Mouse (Mus musculus): Measurements from ENCODE around the gene Ube2f. TPM values are rescaled to one million over a fixed set of nuclear protein-coding genes. Genes with fewer than 3 reads are reported as not detected.
A peak's percentile ranks its signal among the peaks of the same experiment; 100 is the strongest.

Gene Ube2f
- total RNA-seq, 1 experiment: 41.5 TPM

DNA sequence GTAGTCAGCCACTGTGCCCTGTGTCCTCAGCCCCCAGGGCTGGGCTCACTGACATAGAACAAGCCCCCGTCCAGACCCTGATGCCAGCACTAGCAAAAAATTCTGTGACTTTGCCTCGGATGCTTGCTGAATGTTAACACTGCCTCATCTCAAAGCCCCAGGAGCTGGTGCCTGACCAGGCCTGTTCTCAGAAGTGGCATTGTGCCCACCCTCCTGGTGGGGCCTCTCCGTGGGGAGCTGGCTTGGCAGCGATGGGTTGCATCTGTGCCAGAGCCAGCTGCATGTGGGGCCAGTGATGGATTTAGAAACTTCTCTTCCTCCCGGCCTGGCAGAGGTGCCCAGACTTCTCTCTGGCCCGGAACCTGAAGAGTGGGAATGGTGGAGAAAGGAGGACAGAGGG, 40.3 kb upstream of the Ube2f start:
- in situ Hi-C loops (cut with MboI; ENCODE audit: low sequenced_read_pairs in 2 of 2, unreplicated experiment in 2 of 2): no loop called here
- Histone ChIP-seq H3K4me3 (ENCODE audit: insufficient read depth in 1 of 2, low read depth in 1 of 2, low read length in 2 of 2, poor library complexity in 1 of 2, severe bottlenecking in 1 of 2) (no peak overlapping the region), H3K9me3 (ENCODE audit: control insufficient read depth, insufficient read depth, low read depth, low read length) (no peaks in the 10 kb centered on the region), H3K27ac (ENCODE audit: insufficient read depth, low read depth, low read length, poor library complexity, severe bottlenecking) (no peak overlapping the region), H3K9ac (ENCODE audit: insufficient read depth, low read depth, low read length, poor library complexity, severe bottlenecking) (no peak overlapping the region), H3K36me3 (ENCODE audit: control insufficient read depth, insufficient read depth, low read length, poor library complexity, severe bottlenecking) (no peaks in the 10 kb centered on the region), H3K4me1 (ENCODE audit: control insufficient read depth in 2 of 2, insufficient read depth in 2 of 2, low read length in 2 of 2, poor library complexity in 1 of 2) (no peaks in the 10 kb centered on the region)
- no peak for TF ChIP-seq HCFC1 (IDR thresholded peaks at IDR 0.05; ENCODE audit: borderline replicate concordance, insufficient read depth, low read length)
- no peak for TF ChIP-seq CHD2 (IDR thresholded peaks at IDR 0.05; ENCODE audit: low read depth, low read length)
- no peak for TF ChIP-seq MAFK (IDR thresholded peaks at IDR 0.05; ENCODE audit: insufficient read depth, low read depth, low read length)
- TF ChIP-seq ZC3H11A (IDR thresholded peaks at IDR 0.05; ENCODE audit: borderline replicate concordance, low read depth, low read length): no peak
- TF ChIP-seq ZNF384 (IDR thresholded peaks at IDR 0.05; ENCODE audit: low read depth, low read length): no peak
- no peak for DNase-seq (ENCODE audit: low read depth, low spot score)

DNA sequence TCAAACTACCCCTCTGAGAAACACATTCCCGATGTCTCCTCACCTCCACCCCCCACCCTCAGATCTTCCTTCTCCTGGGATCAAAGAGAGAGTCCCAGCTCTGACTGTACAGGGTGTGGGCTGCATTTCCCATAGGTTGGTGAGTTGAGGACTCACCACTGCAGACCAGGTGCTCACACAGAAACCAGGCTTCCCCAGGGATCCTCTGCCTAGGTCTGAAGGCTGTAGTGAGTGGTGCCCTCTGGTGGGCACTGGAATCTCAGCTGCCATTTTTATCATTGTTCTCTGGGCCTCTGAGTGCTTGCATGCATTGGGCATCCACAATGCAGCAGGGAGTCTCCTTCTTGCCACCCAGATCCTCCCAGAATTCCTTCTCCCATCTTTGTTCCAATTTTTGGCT, 39.0 kb upstream of the Ube2f start:
- H3K4me1 ChIP-seq (ENCODE audit: control insufficient read depth in 2 of 2, insufficient read depth in 2 of 2, low read length in 2 of 2, poor library complexity in 1 of 2): no peaks in the 10 kb centered on the region
- peak; percentile 29 for DNase-seq (ENCODE audit: low read depth, low spot score)
- TF ChIP-seq ZC3H11A (IDR thresholded peaks at IDR 0.05; ENCODE audit: borderline replicate concordance, low read depth, low read length) (no peak), CHD2 (IDR thresholded peaks at IDR 0.05; ENCODE audit: low read depth, low read length) (no peak), HCFC1 (IDR thresholded peaks at IDR 0.05; ENCODE audit: borderline replicate concordance, insufficient read depth, low read length) (no peak), MAFK (IDR thresholded peaks at IDR 0.05; ENCODE audit: insufficient read depth, low read depth, low read length) (no peak), ZNF384 (IDR thresholded peaks at IDR 0.05; ENCODE audit: low read depth, low read length) (no peak)
- H3K4me3 ChIP-seq (ENCODE audit: insufficient read depth in 1 of 2, low read depth in 1 of 2, low read length in 2 of 2, poor library complexity in 1 of 2, severe bottlenecking in 1 of 2): no peak overlapping the region
- no peak overlapping the region for H3K27ac ChIP-seq (ENCODE audit: insufficient read depth, low read depth, low read length, poor library complexity, severe bottlenecking)
- in situ Hi-C loops (cut with MboI; ENCODE audit: low sequenced_read_pairs in 2 of 2, unreplicated experiment in 2 of 2): no loop called here
- no peaks in the 10 kb centered on the region for H3K9me3 ChIP-seq (ENCODE audit: control insufficient read depth, insufficient read depth, low read depth, low read length)
- H3K9ac ChIP-seq (ENCODE audit: insufficient read depth, low read depth, low read length, poor library complexity, severe bottlenecking): no peak overlapping the region
- no peaks in the 10 kb centered on the region for H3K36me3 ChIP-seq (ENCODE audit: control insufficient read depth, insufficient read depth, low read length, poor library complexity, severe bottlenecking)

- Histone ChIP-seq H3K9ac (ENCODE audit: insufficient read depth, low read depth, low read length, poor library complexity, severe bottlenecking) (no peak overlapping the region), H3K9me3 (ENCODE audit: control insufficient read depth, insufficient read depth, low read depth, low read length) (no peaks in the 10 kb centered on the region), H3K36me3 (ENCODE audit: control insufficient read depth, insufficient read depth, low read length, poor library complexity, severe bottlenecking) (no peaks in the 10 kb centered on the region), H3K4me1 (ENCODE audit: control insufficient read depth in 2 of 2, insufficient read depth in 2 of 2, low read length in 2 of 2, poor library complexity in 1 of 2) (no peaks in the 10 kb centered on the region), H3K27ac (ENCODE audit: insufficient read depth, low read depth, low read length, poor library complexity, severe bottlenecking) (no peak overlapping the region), H3K4me3 (ENCODE audit: insufficient read depth in 1 of 2, low read depth in 1 of 2, low read length in 2 of 2, poor library complexity in 1 of 2, severe bottlenecking in 1 of 2) (no peak overlapping the region)
- no peak for TF ChIP-seq ZNF384 (IDR thresholded peaks at IDR 0.05; ENCODE audit: low read depth, low read length)
- no peak for TF ChIP-seq ZC3H11A (IDR thresholded peaks at IDR 0.05; ENCODE audit: borderline replicate concordance, low read depth, low read length)
- no peak for TF ChIP-seq CHD2 (IDR thresholded peaks at IDR 0.05; ENCODE audit: low read depth, low read length)
- no peak for TF ChIP-seq HCFC1 (IDR thresholded peaks at IDR 0.05; ENCODE audit: borderline replicate concordance, insufficient read depth, low read length)
- no peak for TF ChIP-seq MAFK (IDR thresholded peaks at IDR 0.05; ENCODE audit: insufficient read depth, low read depth, low read length)
- no peak for DNase-seq (ENCODE audit: low read depth, low spot score)
- in situ Hi-C loops (cut with MboI; ENCODE audit: low sequenced_read_pairs in 2 of 2, unreplicated experiment in 2 of 2): no loop called here
Observed at GRCm38 (mm10) chr1:91211591-91212008, 38.5 kb upstream of the Ube2f start.

DNA sequence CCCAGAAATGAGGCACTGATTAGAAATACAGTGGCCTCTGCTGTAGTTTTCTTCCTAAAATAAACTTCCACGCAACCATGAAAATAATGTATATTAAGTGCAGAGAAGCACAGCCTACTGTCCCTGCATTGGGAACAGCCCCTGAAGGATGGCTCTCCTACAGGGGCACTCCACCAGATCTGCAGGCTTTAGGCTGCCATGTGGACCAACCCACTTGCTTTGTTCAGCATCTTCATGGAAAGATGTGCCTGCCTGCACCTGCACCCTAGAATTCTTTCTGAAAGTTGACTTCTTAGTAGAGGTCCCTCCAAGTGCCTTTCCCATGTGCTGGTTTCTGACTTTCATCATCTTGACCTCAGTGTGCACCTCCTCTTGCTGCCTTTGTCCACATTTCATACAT, 34.8 kb upstream of the Ube2f start:
- Histone ChIP-seq H3K9me3 (ENCODE audit: control insufficient read depth, insufficient read depth, low read depth, low read length) (no peaks in the 10 kb centered on the region), H3K4me3 (ENCODE audit: insufficient read depth in 1 of 2, low read depth in 1 of 2, low read length in 2 of 2, poor library complexity in 1 of 2, severe bottlenecking in 1 of 2) (no peak overlapping the region), H3K36me3 (ENCODE audit: control insufficient read depth, insufficient read depth, low read length, poor library complexity, severe bottlenecking) (no peaks in the 10 kb centered on the region), H3K9ac (ENCODE audit: insufficient read depth, low read depth, low read length, poor library complexity, severe bottlenecking) (no peak overlapping the region), H3K4me1 (ENCODE audit: control insufficient read depth in 2 of 2, insufficient read depth in 2 of 2, low read length in 2 of 2, poor library complexity in 1 of 2) (no peaks in the 10 kb centered on the region), H3K27ac (ENCODE audit: insufficient read depth, low read depth, low read length, poor library complexity, severe bottlenecking) (no peak overlapping the region)
- DNase-seq (ENCODE audit: low read depth, low spot score): no peak
- TF ChIP-seq ZC3H11A (IDR thresholded peaks at IDR 0.05; ENCODE audit: borderline replicate concordance, low read depth, low read length) (no peak), HCFC1 (IDR thresholded peaks at IDR 0.05; ENCODE audit: borderline replicate concordance, insufficient read depth, low read length) (no peak), MAFK (IDR thresholded peaks at IDR 0.05; ENCODE audit: insufficient read depth, low read depth, low read length) (no peak), ZNF384 (IDR thresholded peaks at IDR 0.05; ENCODE audit: low read depth, low read length) (no peak), CHD2 (IDR thresholded peaks at IDR 0.05; ENCODE audit: low read depth, low read length) (no peak)
- in situ Hi-C loops (cut with MboI; ENCODE audit: low sequenced_read_pairs in 2 of 2, unreplicated experiment in 2 of 2): no loop called here

DNA sequence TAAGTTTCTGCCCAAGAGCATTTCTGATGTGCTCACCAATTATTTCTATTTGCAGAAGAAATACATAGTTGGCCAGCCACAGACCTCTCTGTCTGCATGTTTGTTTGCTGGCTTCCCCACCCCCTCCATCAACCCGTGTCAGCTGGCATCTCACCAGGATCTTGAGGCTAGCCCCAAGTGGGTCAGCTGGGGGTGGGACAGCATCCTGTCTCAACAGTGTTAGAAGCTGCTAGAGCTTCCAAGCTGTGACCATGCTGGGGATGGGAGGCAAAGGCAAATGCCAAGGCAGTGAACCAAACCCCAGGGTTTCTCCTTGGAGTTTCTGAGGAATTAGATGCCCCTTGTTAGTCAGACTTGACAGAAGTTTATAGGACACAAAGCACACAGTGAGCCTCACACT, 34.1 kb upstream of the Ube2f start:
- Histone ChIP-seq H3K36me3 (ENCODE audit: control insufficient read depth, insufficient read depth, low read length, poor library complexity, severe bottlenecking) (no peaks in the 10 kb centered on the region), H3K27ac (ENCODE audit: insufficient read depth, low read depth, low read length, poor library complexity, severe bottlenecking) (no peak overlapping the region), H3K9ac (ENCODE audit: insufficient read depth, low read depth, low read length, poor library complexity, severe bottlenecking) (no peak overlapping the region), H3K4me1 (ENCODE audit: control insufficient read depth in 2 of 2, insufficient read depth in 2 of 2, low read length in 2 of 2, poor library complexity in 1 of 2) (no peaks in the 10 kb centered on the region), H3K9me3 (ENCODE audit: control insufficient read depth, insufficient read depth, low read depth, low read length) (no peaks in the 10 kb centered on the region), H3K4me3 (ENCODE audit: insufficient read depth in 1 of 2, low read depth in 1 of 2, low read length in 2 of 2, poor library complexity in 1 of 2, severe bottlenecking in 1 of 2) (no peak overlapping the region)
- in situ Hi-C loops (cut with MboI; ENCODE audit: low sequenced_read_pairs in 2 of 2, unreplicated experiment in 2 of 2): no loop called here
- no peak for TF ChIP-seq MAFK (IDR thresholded peaks at IDR 0.05; ENCODE audit: insufficient read depth, low read depth, low read length)
- TF ChIP-seq ZC3H11A (IDR thresholded peaks at IDR 0.05; ENCODE audit: borderline replicate concordance, low read depth, low read length): no peak
- no peak for TF ChIP-seq HCFC1 (IDR thresholded peaks at IDR 0.05; ENCODE audit: borderline replicate concordance, insufficient read depth, low read length)
- no peak for TF ChIP-seq ZNF384 (IDR thresholded peaks at IDR 0.05; ENCODE audit: low read depth, low read length)
- no peak for DNase-seq (ENCODE audit: low read depth, low spot score)
